Mouse (Mus musculus): Measurements from ENCODE around the gene Ddx6. TPM values are rescaled to one million over a fixed set of nuclear protein-coding genes. Genes with fewer than 3 reads are reported as not detected.

The Ddx6 gene
- total RNA-seq, 2 experiments from 2014 or later: 113 to 140 TPM

GRCm38 (mm10) chr9:44640646-44641357 is 36.1 kb downstream of the Ddx6 start:
- no peak for DNase-seq (ENCODE audit: low spot score in 2 of 2)

- no peak for DNase-seq (ENCODE audit: low spot score in 2 of 2)
Observed at GRCm38 (mm10) chr9:44641616-44642015, 36.9 kb downstream of the Ddx6 start.

- no peak for DNase-seq (ENCODE audit: low spot score in 2 of 2)
Observed at GRCm38 (mm10) chr9:44643103-44643502, 38.4 kb downstream of the Ddx6 start.

- DNase-seq (ENCODE audit: low spot score in 2 of 2): no peak
Observed at GRCm38 (mm10) chr9:44644186-44644585, 39.5 kb downstream of the Ddx6 start.

- DNase-seq (ENCODE audit: low spot score in 2 of 2): no peak
Observed at GRCm38 (mm10) chr9:44645481-44645880, 40.8 kb downstream of the Ddx6 start.

- DNase-seq (ENCODE audit: low spot score in 2 of 2): no peak
Observed at GRCm38 (mm10) chr9:44645924-44646323, 41.2 kb downstream of the Ddx6 start.

- DNase-seq (ENCODE audit: low spot score in 2 of 2): no peak
Observed at GRCm38 (mm10) chr9:44646366-44646765, 41.7 kb downstream of the Ddx6 start.

GRCm38 (mm10) chr9:44647026-44647425 is 42.3 kb downstream of the Ddx6 start:
- DNase-seq (ENCODE audit: low spot score in 2 of 2): no peak

- DNase-seq (ENCODE audit: low spot score in 2 of 2): no peak
Observed at GRCm38 (mm10) chr9:44647656-44648055, 43.0 kb downstream of the Ddx6 start.

- DNase-seq (ENCODE audit: low spot score in 2 of 2): no peak
Observed at GRCm38 (mm10) chr9:44648881-44649281, 44.2 kb downstream of the Ddx6 start.

GRCm38 (mm10) chr9:44652027-44652426 is 47.3 kb downstream of the Ddx6 start:
- DNase-seq (ENCODE audit: low spot score in 2 of 2): peak; percentile 73 to 74

GRCm38 (mm10) chr9:44653896-44654295 is 49.2 kb downstream of the Ddx6 start:
- DNase-seq (ENCODE audit: low spot score in 2 of 2): no peak

- peak; percentile 42 to 48 for DNase-seq (ENCODE audit: low spot score in 2 of 2)
Observed at GRCm38 (mm10) chr9:44655098-44656066, 50.7 kb downstream of the Ddx6 start.

- DNase-seq (ENCODE audit: low spot score in 2 of 2): no peak
Observed at GRCm38 (mm10) chr9:44663706-44664105, 59.0 kb downstream of the Ddx6 start.

GRCm38 (mm10) chr9:44671416-44671815 is 66.7 kb downstream of the Ddx6 start:
- no peak for DNase-seq (ENCODE audit: low spot score in 2 of 2)

- no peak for DNase-seq (ENCODE audit: low spot score in 2 of 2)
Observed at GRCm38 (mm10) chr9:44672291-44672865, 67.7 kb downstream of the Ddx6 start.

GRCm38 (mm10) chr9:44673005-44673404 is 68.3 kb downstream of the Ddx6 start, which contains the start of gene Treh:
Gene Treh, plus strand, starts transcription at chr9:44673233.
- DNase-seq (ENCODE audit: low spot score in 2 of 2): no peak

GRCm38 (mm10) chr9:44678288-44678871 is 73.7 kb downstream of the Ddx6 start:
- DNase-seq (ENCODE audit: low spot score in 2 of 2): no peak

- no peak for DNase-seq (ENCODE audit: low spot score in 2 of 2)
Observed at GRCm38 (mm10) chr9:44679565-44679964, 74.9 kb downstream of the Ddx6 start.

- DNase-seq (ENCODE audit: low spot score in 2 of 2): no peak
Observed at GRCm38 (mm10) chr9:44683046-44683445, 78.4 kb downstream of the Ddx6 start.
